Mouse (Mus musculus) heart, postnatal 36 days (tissue): ENCODE measurements around the gene Sorbs1. TPM values are rescaled to one million over a fixed set of nuclear protein-coding genes. Genes with fewer than 3 reads are reported as not detected.

Experiments
- DNase-seq, 2 experiments: peaks; one replicate each; pipeline ENCODE4 v3.0.0; 2021 to 2022
- intact Hi-C: fragments of 180-260 bp; cut with DNase I; formaldehyde crosslinking; loops from one replicate; pipeline ENCODE4 v1.15.1; 2025
- total RNA-seq, 2 experiments: library from RNA; stranded (reverse); gene quantifications; 2 replicates each; pipeline ENCODE4 v1.2.3; 2021

Gene Sorbs1
- total RNA-seq, 2 experiments from 2014 or later, result 766 to 844 TPM

DNA sequence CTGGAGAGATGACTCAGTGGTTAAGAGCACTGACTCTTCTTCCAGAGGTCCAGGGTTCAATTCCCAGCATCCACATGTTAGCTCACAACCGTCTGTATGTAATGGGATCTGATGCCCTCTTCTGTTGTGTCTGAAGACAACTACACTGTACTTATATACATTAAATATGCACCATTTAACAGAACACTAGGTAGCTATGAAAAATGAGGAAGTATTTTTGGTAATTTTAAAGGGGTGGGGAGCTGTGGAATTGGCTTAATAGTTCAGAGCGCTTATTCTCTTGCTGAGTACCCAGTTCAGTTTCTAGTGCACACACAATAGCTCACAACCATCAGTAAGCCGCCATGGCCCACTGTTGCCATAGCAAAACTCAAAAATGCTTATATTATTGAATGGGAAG lies 2.0 kb upstream of the Sorbs1 start:
- no peak for DNase-seq
- intact Hi-C loops, result no loop called here

DNA sequence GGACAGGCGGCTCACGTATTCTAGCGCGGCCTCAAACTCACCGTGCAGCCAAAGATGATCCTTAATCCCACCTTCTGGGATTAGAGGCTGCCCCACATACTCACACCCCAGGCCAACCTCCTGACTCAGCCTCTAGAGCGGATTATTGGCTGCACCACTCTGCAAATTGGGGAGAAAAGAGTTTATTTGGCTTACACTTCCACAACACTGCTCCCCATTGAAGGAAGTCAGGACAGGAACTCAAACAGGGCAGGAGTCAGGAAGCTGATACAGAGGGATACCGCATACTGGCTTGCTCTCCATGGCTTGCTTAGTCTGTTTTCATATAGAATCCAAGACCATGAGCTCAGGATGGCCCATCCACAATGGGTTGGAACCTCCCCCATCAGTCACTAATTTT lies 797 bp upstream of the Sorbs1 start:
- intact Hi-C loops, result loop anchor here (5.0 kb wide), 1 partner anchor 37 kb away; no protein-coding TSS in a partner anchor
- no peak for DNase-seq

GRCm38 (mm10) chr19:40512500-40513421 lies 818 bp downstream of the Sorbs1 start:
- intact Hi-C loops, result loop anchor here (2.0 to 5.0 kb wide), 4 partner anchors 16 to 122 kb away; no protein-coding TSS in a partner anchor
- DNase-seq, result no peak

- DNase-seq, result no peak
- intact Hi-C loops, result loop anchor here (2.0 to 5.0 kb wide), 5 partner anchors 15 to 121 kb away; no protein-coding TSS in a partner anchor
Observed at GRCm38 (mm10) chr19:40511679-40512309, 1.8 kb downstream of the Sorbs1 start.

GRCm38 (mm10) chr19:40511100-40511439 lies 2.5 kb downstream of the Sorbs1 start:
- DNase-seq, result no peak
- intact Hi-C loops, result loop anchor here (2.0 to 5.0 kb wide), 2 partner anchors 34 kb away; no protein-coding TSS in a partner anchor

DNA sequence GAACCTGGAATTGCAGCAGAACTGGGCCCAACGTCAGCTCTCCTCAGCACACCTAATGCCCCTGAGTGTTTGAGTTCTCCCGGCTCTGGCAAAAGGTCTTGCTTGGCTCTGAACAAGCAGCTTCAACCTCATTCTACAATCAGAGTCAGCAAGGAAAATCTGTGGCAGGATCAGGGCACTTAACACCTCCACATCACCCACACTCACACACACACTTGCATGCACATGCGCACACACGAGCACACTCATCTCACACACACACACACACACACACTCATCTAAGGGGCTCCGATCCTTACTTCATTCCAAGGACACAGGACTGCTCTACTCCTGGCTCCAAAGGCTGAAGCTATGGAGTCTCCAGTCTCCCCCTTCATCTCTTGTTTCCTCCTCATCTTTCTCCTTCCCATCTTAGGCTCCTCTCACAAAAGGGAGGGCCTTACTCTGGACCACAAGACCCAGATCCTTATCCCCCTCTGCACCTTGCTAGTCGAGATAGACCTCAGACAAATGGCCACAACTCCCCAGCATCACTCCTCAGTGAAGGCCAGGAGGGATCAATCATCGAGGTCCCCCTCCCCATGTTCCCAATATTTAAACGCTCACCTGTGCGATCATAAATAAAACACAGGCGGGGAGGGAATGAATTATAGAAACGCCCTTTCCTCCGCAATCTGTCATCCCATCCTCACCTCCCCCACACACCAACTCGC lies 3.0 kb downstream of the Sorbs1 start:
- intact Hi-C loops, result loop anchor here (2.0 to 5.0 kb wide), 2 partner anchors 33 to 34 kb away; no protein-coding TSS in a partner anchor
- DNase-seq, result no peak

DNA sequence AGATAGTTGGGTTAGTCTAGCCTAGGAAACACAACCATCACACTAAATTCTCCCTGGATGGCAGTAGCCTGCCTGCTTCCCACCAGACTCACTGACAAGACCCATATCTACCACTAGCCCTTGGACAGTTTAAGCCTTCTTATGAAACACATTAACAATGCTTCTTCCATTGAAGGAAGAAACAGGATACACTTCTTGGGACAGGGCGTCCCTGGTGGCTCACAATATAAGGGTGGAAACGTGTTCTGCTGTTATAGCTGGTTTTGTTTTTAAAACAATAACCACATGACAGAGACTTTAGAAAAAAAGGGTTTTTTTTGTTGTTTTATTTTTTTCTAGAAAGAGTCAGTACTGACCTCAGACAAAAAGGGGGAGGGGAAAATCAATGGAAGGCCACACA lies 4.3 kb downstream of the Sorbs1 start:
- no peak for DNase-seq
- intact Hi-C loops, result no loop called here

- DNase-seq, result no peak
- intact Hi-C loops, result no loop called here
Observed at GRCm38 (mm10) chr19:40508851-40509250, 4.7 kb downstream of the Sorbs1 start.

- intact Hi-C loops, result no loop called here
- DNase-seq, result no peak
Observed at GRCm38 (mm10) chr19:40506965-40507364, 6.6 kb downstream of the Sorbs1 start.

GRCm38 (mm10) chr19:40504336-40504735 lies 9.2 kb downstream of the Sorbs1 start:
- DNase-seq, result no peak
- intact Hi-C loops, result no loop called here

- no peak for DNase-seq
- intact Hi-C loops, result no loop called here
Observed at GRCm38 (mm10) chr19:40499940-40500737, 13.4 kb downstream of the Sorbs1 start.

DNA sequence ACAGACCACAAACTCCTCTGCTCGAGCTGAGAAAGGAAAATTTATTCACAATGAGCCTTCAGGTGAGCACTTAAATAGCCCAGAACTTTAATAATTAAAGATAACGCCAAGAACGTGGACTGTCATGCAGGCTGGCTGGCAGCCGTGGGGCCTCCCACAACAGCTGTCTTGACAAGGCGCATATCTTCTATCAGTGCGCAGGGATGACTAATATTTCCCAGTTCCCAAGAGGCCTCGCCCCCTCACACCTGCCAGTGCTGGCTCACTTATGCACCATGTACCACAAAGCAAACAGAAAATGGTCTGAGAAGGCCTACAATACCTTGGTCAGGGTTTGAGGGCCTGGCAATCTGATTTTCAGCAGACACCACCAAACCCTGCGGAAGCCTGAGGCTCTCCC lies 14.4 kb downstream of the Sorbs1 start:
- intact Hi-C loops, result no loop called here
- no peak for DNase-seq

- intact Hi-C loops, result no loop called here
- DNase-seq, result no peak
Observed at GRCm38 (mm10) chr19:40498162-40498725, 15.3 kb downstream of the Sorbs1 start.

- intact Hi-C loops, result loop anchor here (2.0 kb wide), 2 partner anchors 16 to 64 kb away; partner anchors contain the start of gene Sorbs1
- DNase-seq, result no peak
Observed at GRCm38 (mm10) chr19:40496509-40497267, 16.9 kb downstream of the Sorbs1 start.

DNA sequence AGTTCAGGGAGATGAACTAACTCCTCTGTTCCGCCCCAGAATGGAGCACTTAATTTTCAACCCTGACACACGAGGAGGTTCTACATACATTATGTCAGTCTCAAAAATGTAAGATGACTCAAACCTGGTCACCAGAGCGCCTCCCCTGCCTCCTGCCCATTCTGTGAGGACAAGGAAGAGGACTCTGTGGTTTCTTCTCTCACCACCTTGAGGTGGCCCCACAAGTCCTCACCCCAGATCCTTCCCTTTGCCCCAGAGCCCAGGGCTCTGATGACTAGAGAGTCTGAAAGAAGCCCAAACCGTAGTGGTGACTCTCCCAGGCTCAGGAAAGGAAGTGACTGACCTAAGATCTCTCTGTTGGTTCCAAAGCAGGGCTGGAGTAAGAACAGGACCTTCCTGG lies 17.5 kb downstream of the Sorbs1 start:
- intact Hi-C loops, result loop anchor here (2.0 kb wide), 2 partner anchors 17 to 63 kb away; partner anchors contain the start of gene Sorbs1

DNA sequence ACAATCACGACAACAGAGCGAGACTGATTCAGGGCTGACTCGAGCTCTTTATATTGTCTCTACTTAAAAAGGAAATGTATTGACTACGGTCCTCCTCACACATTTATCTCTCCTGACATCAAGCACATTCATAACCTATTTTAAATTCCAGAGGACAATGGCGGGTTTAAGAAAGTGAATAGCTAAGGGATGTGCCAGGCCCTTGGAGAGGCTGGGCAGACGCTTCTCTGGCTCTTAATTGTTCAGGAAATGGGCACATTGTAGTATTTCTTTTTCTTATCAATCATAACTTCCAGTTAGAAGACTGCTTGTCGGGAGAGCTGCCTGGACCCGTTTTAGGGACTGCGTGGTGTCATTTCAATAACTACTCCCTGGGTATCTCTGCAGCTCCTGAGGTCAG lies 20.7 kb downstream of the Sorbs1 start:
- no peak for DNase-seq
- intact Hi-C loops, result loop anchor here (5.0 kb wide), 1 partner anchor 101 kb away; no protein-coding TSS in a partner anchor

More for the DNA sequence above, 17.5 kb downstream of the Sorbs1 start:
- DNase-seq, result no peak

DNA sequence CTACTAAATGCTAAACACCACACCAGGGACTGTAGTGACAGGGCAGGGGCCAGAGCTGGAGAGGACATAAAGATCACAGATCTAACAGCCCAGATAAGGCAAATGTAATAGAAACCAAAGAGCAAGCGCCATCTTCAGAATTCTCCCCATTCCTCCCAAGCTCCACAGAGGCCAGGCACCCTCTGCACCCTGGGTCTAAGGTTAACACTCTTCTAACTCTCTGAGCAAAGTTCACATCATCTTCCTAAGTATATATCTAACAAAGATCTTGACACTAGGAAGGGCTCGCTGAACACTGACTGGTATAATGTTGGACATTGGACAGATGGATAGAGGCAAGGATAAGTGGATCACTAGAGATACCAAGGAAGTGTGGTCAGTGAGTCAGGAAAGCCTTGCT lies 22.1 kb downstream of the Sorbs1 start:
- intact Hi-C loops, result loop anchor here (5.0 kb wide), 1 partner anchor 99 kb away; no protein-coding TSS in a partner anchor
- no peak for DNase-seq

DNA sequence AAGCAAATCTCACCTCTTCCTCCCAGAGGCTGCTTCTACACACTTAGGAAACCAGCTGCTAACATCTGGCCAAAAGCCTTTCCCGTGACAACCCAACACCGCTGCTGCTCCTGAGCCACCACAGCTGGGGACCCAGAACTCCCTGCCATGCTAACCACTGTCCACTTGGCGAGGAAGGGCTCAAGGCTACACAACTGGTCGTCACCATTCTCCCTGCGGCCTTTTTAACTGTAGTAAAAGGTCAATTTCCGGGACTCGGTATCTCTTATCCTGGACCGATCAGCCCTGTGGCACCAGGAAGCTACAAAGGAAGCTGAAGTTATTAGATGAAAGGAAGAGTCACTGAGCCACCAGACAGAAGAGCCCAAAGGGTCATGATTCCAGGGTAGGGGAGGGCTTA lies 22.8 kb downstream of the Sorbs1 start:
- no peak for DNase-seq
- intact Hi-C loops, result loop anchor here (5.0 kb wide), 1 partner anchor 98 kb away; no protein-coding TSS in a partner anchor

DNA sequence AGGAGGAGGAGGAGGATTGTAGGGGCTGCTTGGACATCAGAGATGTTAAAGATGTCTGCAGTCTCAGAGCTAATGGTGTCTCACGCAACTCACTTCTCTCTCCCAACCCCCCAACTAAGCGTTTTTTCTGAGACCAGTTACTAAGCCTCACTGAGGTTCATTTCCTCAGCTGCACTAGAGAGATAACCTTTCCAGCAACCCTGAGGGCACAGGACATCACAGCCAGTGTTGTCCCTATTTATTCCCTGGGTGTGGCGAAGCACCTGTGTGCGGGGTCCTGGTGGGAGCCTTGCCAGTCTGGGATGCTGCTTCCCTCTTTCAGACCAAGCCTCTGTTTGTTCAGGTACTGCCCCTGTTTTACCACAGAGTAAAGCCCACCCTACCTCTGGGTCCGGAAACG lies 23.9 kb downstream of the Sorbs1 start:
- DNase-seq, result no peak
- intact Hi-C loops, result loop anchor here (5.0 kb wide), 1 partner anchor 97 kb away; no protein-coding TSS in a partner anchor
